Mouse (Mus musculus): ENCODE data around the gene D630039A03Rik.

- TF ChIP-seq POLR2A (IDR thresholded peaks at IDR 0.05; ENCODE audit: control insufficient read depth, low read depth, low read length) (no peak), CTCF (IDR thresholded peaks at IDR 0.05; ENCODE audit: control insufficient read depth, insufficient read depth, insufficient replicate concordance, low read depth, low read length) (no peak)
Observed at GRCm38 (mm10) chr4:57930559-57931170, 14.6 kb upstream of the D630039A03Rik start.

Measured in testis, adult 2 months (tissue).